Mouse (Mus musculus): Measurements from ENCODE around the gene Zfhx3. TPM values are rescaled to one million over a fixed set of nuclear protein-coding genes. Genes with fewer than 3 reads are reported as not detected.
A peak's percentile ranks its signal among the peaks of the same experiment; 100 is the strongest.

Zfhx3 gene
- polyA plus RNA-seq, 1 experiment from 2014 or later, result 27.5 TPM

- H3K4me1 ChIP-seq (ENCODE audit: control insufficient read depth, insufficient read depth, low read length), result 0 out of 2 replicates have a peak, but pooled peaks cover 3% of the 10 kb centered on the region
- no peak overlapping the region for H3K4me3 ChIP-seq (ENCODE audit: low read depth, low read length)
- H3K36me3 ChIP-seq (replicated peaks; ENCODE audit: control insufficient read depth, insufficient read depth, low read depth, low read length), result no peaks in the 10 kb centered on the region
- 63% methylated on average over 8 of the region's 8 CpGs for WGBS
- ATAC-seq (replicated peaks; ENCODE audit: insufficient number of reproducible peaks, low FRiP score, low TSS enrichment, low read depth), result no peak
- no peak overlapping the region for H3K27ac ChIP-seq (replicated peaks; ENCODE audit: low read depth, low read length)
- peak; percentile 63 for DNase-seq (ENCODE audit: low spot score)
- H3K4me2 ChIP-seq (ENCODE audit: low read depth, low read length), result no peak overlapping the region
- no peak overlapping the region for H3K9ac ChIP-seq (replicated peaks; ENCODE audit: low read length)
- H3K27me3 ChIP-seq (ENCODE audit: control insufficient read depth, insufficient read depth, low read length), result no peaks in the 10 kb centered on the region
- H3K9me3 ChIP-seq (replicated peaks; ENCODE audit: control insufficient read depth, low read length), result no peaks in the 10 kb centered on the region
Measured at GRCm38 (mm10) chr8:108101131-108101530, 158.7 kb downstream of the Zfhx3 start.

GRCm38 (mm10) chr8:108101978-108102865 is 159.8 kb downstream of the Zfhx3 start:
- WGBS, result 62% methylated on average over 16 of the region's 16 CpGs
- Histone ChIP-seq H3K27ac (replicated peaks; ENCODE audit: low read depth, low read length) (no peak overlapping the region), H3K4me2 (ENCODE audit: low read depth, low read length) (no peak overlapping the region), H3K27me3 (ENCODE audit: control insufficient read depth, insufficient read depth, low read length) (no peaks in the 10 kb centered on the region), H3K4me3 (ENCODE audit: low read depth, low read length) (no peak overlapping the region), H3K9me3 (replicated peaks; ENCODE audit: control insufficient read depth, low read length) (no peaks in the 10 kb centered on the region), H3K9ac (replicated peaks; ENCODE audit: low read length) (no peak overlapping the region), H3K36me3 (replicated peaks; ENCODE audit: control insufficient read depth, insufficient read depth, low read depth, low read length) (no peaks in the 10 kb centered on the region), H3K4me1 (ENCODE audit: control insufficient read depth, insufficient read depth, low read length) (0 out of 2 replicates have a peak, but pooled peaks cover 3% of the 10 kb centered on the region)
- ATAC-seq (replicated peaks; ENCODE audit: insufficient number of reproducible peaks, low FRiP score, low TSS enrichment, low read depth), result no peak
- DNase-seq (ENCODE audit: low spot score), result no peak

- 17% methylated on average over 10 of the region's 10 CpGs for WGBS
- Histone ChIP-seq H3K4me2 (ENCODE audit: low read depth, low read length) (no peak overlapping the region), H3K36me3 (replicated peaks; ENCODE audit: control insufficient read depth, insufficient read depth, low read depth, low read length) (no peaks in the 10 kb centered on the region), H3K4me3 (ENCODE audit: low read depth, low read length) (no peak overlapping the region), H3K9ac (replicated peaks; ENCODE audit: low read length) (no peak overlapping the region), H3K27me3 (ENCODE audit: control insufficient read depth, insufficient read depth, low read length) (no peaks in the 10 kb centered on the region), H3K9me3 (replicated peaks; ENCODE audit: control insufficient read depth, low read length) (no peaks in the 10 kb centered on the region), H3K27ac (replicated peaks; ENCODE audit: low read depth, low read length) (no peak overlapping the region), H3K4me1 (ENCODE audit: control insufficient read depth, insufficient read depth, low read length) (0 out of 2 replicates have a peak, but pooled peaks cover 3% of the 10 kb centered on the region)
- ATAC-seq (replicated peaks; ENCODE audit: insufficient number of reproducible peaks, low FRiP score, low TSS enrichment, low read depth) (no peak), DNase-seq (ENCODE audit: low spot score) (peak; percentile 42)
Measured at GRCm38 (mm10) chr8:108104471-108105098, 162.1 kb downstream of the Zfhx3 start.

GRCm38 (mm10) chr8:108125053-108125452 is 182.6 kb downstream of the Zfhx3 start:
- Histone ChIP-seq H3K9ac (replicated peaks; ENCODE audit: low read length) (no peak overlapping the region), H3K9me3 (replicated peaks; ENCODE audit: control insufficient read depth, low read length) (no peaks in the 10 kb centered on the region), H3K4me3 (ENCODE audit: low read depth, low read length) (no peak overlapping the region), H3K27me3 (ENCODE audit: control insufficient read depth, insufficient read depth, low read length) (no peaks in the 10 kb centered on the region), H3K4me2 (ENCODE audit: low read depth, low read length) (no peak overlapping the region), H3K4me1 (ENCODE audit: control insufficient read depth, insufficient read depth, low read length) (no peaks in the 10 kb centered on the region), H3K36me3 (replicated peaks; ENCODE audit: control insufficient read depth, insufficient read depth, low read depth, low read length) (no peaks in the 10 kb centered on the region), H3K27ac (replicated peaks; ENCODE audit: low read depth, low read length) (no peak overlapping the region)
- DNase-seq (ENCODE audit: low spot score) (no peak), ATAC-seq (replicated peaks; ENCODE audit: insufficient number of reproducible peaks, low FRiP score, low TSS enrichment, low read depth) (no peak)
- WGBS, result 93% methylated on average over 2 of the region's 2 CpGs

GRCm38 (mm10) chr8:108125491-108125890 is 183.0 kb downstream of the Zfhx3 start:
- ATAC-seq (replicated peaks; ENCODE audit: insufficient number of reproducible peaks, low FRiP score, low TSS enrichment, low read depth) (no peak), DNase-seq (ENCODE audit: low spot score) (no peak)
- Histone ChIP-seq H3K4me2 (ENCODE audit: low read depth, low read length) (no peak overlapping the region), H3K9ac (replicated peaks; ENCODE audit: low read length) (no peak overlapping the region), H3K27ac (replicated peaks; ENCODE audit: low read depth, low read length) (no peak overlapping the region), H3K36me3 (replicated peaks; ENCODE audit: control insufficient read depth, insufficient read depth, low read depth, low read length) (no peaks in the 10 kb centered on the region), H3K4me1 (ENCODE audit: control insufficient read depth, insufficient read depth, low read length) (no peaks in the 10 kb centered on the region), H3K27me3 (ENCODE audit: control insufficient read depth, insufficient read depth, low read length) (no peaks in the 10 kb centered on the region), H3K4me3 (ENCODE audit: low read depth, low read length) (no peak overlapping the region), H3K9me3 (replicated peaks; ENCODE audit: control insufficient read depth, low read length) (no peaks in the 10 kb centered on the region)
- WGBS, result 80% methylated on average over 2 of the region's 2 CpGs

GRCm38 (mm10) chr8:108146536-108146935 is 204.1 kb downstream of the Zfhx3 start:
- DNase-seq (ENCODE audit: low spot score) (no peak), ATAC-seq (replicated peaks; ENCODE audit: insufficient number of reproducible peaks, low FRiP score, low TSS enrichment, low read depth) (no peak)
- H3K4me3 ChIP-seq (ENCODE audit: low read depth, low read length), result no peak overlapping the region
- no peaks in the 10 kb centered on the region for H3K27me3 ChIP-seq (ENCODE audit: control insufficient read depth, insufficient read depth, low read length)
- no peaks in the 10 kb centered on the region for H3K36me3 ChIP-seq (replicated peaks; ENCODE audit: control insufficient read depth, insufficient read depth, low read depth, low read length)
- no peak overlapping the region for H3K9ac ChIP-seq (replicated peaks; ENCODE audit: low read length)
- no peaks in the 10 kb centered on the region for H3K9me3 ChIP-seq (replicated peaks; ENCODE audit: control insufficient read depth, low read length)
- 52% methylated on average over 5 of the region's 5 CpGs for WGBS
- H3K4me1 ChIP-seq (ENCODE audit: control insufficient read depth, insufficient read depth, low read length), result no peaks in the 10 kb centered on the region; the same call in 1 of the 2 replicates
- H3K27ac ChIP-seq (replicated peaks; ENCODE audit: low read depth, low read length), result no peak overlapping the region
- no peak overlapping the region for H3K4me2 ChIP-seq (ENCODE audit: low read depth, low read length)

GRCm38 (mm10) chr8:108148599-108149249 is 206.3 kb downstream of the Zfhx3 start:
- no peaks in the 10 kb centered on the region; the same call in 1 of the 2 replicates for H3K4me1 ChIP-seq (ENCODE audit: control insufficient read depth, insufficient read depth, low read length)
- ATAC-seq (replicated peaks; ENCODE audit: insufficient number of reproducible peaks, low FRiP score, low TSS enrichment, low read depth), result 0 out of 2 replicates have a peak, but pooled peaks have one; percentile 39
- WGBS, result 66% methylated on average over 15 of the region's 15 CpGs
- no peak overlapping the region for H3K9ac ChIP-seq (replicated peaks; ENCODE audit: low read length)
- H3K27me3 ChIP-seq (ENCODE audit: control insufficient read depth, insufficient read depth, low read length), result no peaks in the 10 kb centered on the region
- H3K36me3 ChIP-seq (replicated peaks; ENCODE audit: control insufficient read depth, insufficient read depth, low read depth, low read length), result no peaks in the 10 kb centered on the region
- no peak overlapping the region for H3K4me2 ChIP-seq (ENCODE audit: low read depth, low read length)
- peak; percentile 30 for DNase-seq (ENCODE audit: low spot score)
- H3K9me3 ChIP-seq (replicated peaks; ENCODE audit: control insufficient read depth, low read length), result no peaks in the 10 kb centered on the region
- no peak overlapping the region for H3K4me3 ChIP-seq (ENCODE audit: low read depth, low read length)
- H3K27ac ChIP-seq (replicated peaks; ENCODE audit: low read depth, low read length), result no peak overlapping the region

Measured in embryonic facial prominence, embryonic 11.5 days (tissue).